Mouse (Mus musculus): ENCODE results near the gene Smim13. TPM values are rescaled to one million over a fixed set of nuclear protein-coding genes. Genes with fewer than 3 reads are reported as not detected.

The Smim13 gene
- total and polyA plus RNA-seq, 3 experiments = 9.0 to 27.6 (median 23.0) TPM

DNA sequence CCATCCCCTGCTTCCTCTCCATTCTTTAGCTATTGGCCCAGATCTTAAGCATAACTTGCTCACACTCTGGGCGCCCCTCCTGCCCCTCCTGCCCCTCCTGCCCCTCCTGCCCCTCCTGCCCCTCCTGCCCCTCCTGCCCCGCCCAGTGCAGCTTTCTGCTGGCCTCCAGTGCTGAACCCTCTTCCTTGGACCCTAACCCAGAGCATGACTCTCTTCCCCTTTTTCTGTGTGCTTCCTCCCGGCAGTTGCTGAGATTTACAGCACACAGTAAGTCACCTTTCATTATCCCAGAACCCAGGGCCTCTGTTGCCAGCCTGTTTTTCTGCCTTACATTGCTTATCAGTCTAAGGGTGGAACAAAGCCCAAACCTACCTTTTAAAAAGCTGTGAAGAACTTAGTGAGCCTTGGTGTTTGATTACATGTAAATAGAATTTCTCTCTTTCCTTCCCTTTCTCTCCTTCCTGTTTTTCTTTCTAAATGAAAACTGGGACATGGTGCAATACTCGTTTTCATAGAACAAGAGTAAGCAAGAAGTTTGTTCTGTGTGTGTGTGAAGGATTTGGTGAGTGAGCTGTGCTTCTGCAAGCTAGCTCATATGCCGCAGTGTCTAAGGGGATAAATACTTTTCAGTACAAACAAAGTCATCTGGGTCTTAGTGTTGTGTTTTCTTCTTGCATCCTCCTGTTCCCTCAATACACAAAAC lies 13.8 kb downstream of the Smim13 start:
- intact Hi-C loops (cut with DNase I) = no loop called here
- Histone ChIP-seq H3K27me3 (ENCODE audit: control insufficient read depth, insufficient read depth, low read length) (no peaks in the 10 kb centered on the region), H3K27ac (no peak overlapping the region), H3K4me1 (ENCODE audit: control insufficient read depth, insufficient read depth, low read length) (no peaks in the 10 kb centered on the region), H3K9ac (ENCODE audit: low read depth, low read length) (no peak overlapping the region), H3K36me3 (ENCODE audit: control insufficient read depth, insufficient read depth, low read length) (no peaks in the 10 kb centered on the region), H3K4me3 (no peak overlapping the region), H3K79me2 (replicated peaks; ENCODE audit: control insufficient read depth, insufficient read depth, low read length) (0 out of 2 replicates have a peak, but pooled peaks cover 1% of the 10 kb centered on the region)
- no peak for DNase-seq
- WGBS = 66% methylated on average over 5 of the region's 5 CpGs
- TF ChIP-seq CTCF (IDR thresholded peaks at IDR 0.05) (no peak), POLR2A (IDR thresholded peaks at IDR 0.05; ENCODE audit: insufficient read depth, low read depth, low read length) (no peak), EP300 (IDR thresholded peaks at IDR 0.05; ENCODE audit: insufficient read depth, low read depth, low read length) (no peak)

DNA sequence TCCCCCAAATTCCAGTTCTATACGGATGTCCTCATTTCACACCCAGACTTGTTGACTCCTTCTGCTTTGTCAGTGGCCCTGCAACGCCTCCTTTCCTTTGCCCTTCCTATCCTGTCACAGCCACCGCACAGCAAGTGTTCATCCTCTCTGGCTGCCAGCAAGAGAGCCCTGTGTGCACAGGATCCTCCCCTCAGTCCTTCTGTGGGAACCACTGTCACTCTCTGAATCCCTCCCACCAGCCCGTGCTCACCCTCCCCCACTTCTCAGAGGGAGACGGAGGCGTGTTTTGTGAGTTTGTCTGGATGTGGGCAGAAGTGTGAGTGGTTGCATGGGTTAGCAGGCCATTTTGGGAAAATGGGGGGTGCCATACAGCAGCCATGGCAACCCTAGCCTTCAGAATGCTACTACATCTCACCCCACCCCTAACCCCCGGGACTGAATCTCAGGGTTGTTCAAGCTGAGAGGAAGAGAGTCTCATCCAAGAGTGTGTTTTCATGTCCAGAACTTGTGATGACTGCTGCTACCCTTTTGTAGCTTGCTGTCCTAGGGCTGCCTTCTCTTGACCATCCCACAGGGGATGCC lies 18.3 kb downstream of the Smim13 start:
- intact Hi-C loops (cut with DNase I) = no loop called here
- H3K79me2 ChIP-seq (replicated peaks; ENCODE audit: control insufficient read depth, insufficient read depth, low read length) = no peaks in the 10 kb centered on the region
- H3K4me3 ChIP-seq = no peak overlapping the region
- no peak overlapping the region for H3K27ac ChIP-seq
- no peaks in the 10 kb centered on the region for H3K36me3 ChIP-seq (ENCODE audit: control insufficient read depth, insufficient read depth, low read length)
- no peak for DNase-seq
- H3K9ac ChIP-seq (ENCODE audit: low read depth, low read length) = no peak overlapping the region
- no peaks in the 10 kb centered on the region for H3K27me3 ChIP-seq (ENCODE audit: control insufficient read depth, insufficient read depth, low read length)
- TF ChIP-seq POLR2A (IDR thresholded peaks at IDR 0.05; ENCODE audit: insufficient read depth, low read depth, low read length) = no peak
- no peak for TF ChIP-seq EP300 (IDR thresholded peaks at IDR 0.05; ENCODE audit: insufficient read depth, low read depth, low read length)
- TF ChIP-seq CTCF (IDR thresholded peaks at IDR 0.05) = no peak
- WGBS = 34% methylated on average over 7 of the region's 7 CpGs
- H3K4me1 ChIP-seq (ENCODE audit: control insufficient read depth, insufficient read depth, low read length) = no peaks in the 10 kb centered on the region

DNA sequence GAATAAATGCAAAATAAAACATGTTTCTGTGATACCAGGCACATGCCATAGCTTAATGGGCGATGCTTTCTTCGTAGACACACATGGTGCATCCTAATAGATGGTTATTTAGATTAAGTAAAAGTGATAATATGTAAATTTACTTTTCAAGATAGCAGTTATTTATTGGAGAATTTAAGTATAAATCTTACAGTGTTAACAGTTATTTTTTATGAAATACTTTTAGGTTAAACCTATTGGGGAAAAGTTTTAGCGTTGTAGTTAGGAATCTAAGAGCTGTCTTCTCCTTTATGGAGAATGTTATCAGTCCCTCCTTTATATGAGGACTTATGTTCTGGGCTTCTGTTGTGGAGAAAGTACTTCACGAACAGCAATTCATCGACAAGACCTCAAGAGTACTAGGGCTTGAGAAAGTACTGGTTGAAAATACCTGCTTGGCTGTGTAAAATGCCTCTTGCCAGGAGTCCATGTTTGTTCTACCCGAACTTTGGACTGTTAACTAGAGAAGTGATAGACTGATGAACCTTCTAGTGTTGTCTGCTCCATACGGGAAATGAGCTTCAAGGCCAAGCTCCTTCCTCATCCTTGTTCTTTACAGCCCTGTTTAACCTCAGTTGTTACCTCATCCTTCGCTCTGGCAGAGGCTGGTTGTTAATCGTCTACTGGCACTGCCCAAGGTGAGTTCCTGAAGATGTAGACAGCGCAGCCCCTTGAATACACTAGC lies 24.4 kb downstream of the Smim13 start, which contains the start of gene Gm17364:
TSS of gene Gm17364 (minus strand) at position 51 of the 724 bp plus-strand sequence.
- no peak within 1 kb of the TSS for H3K9ac ChIP-seq (ENCODE audit: low read depth, low read length)
- H3K27ac ChIP-seq = no peak within 1 kb of the TSS
- DNase-seq = no peak
- no peaks in the 10 kb centered on the region for H3K4me1 ChIP-seq (ENCODE audit: control insufficient read depth, insufficient read depth, low read length)
- H3K4me3 ChIP-seq = no peak within 1 kb of the TSS
- H3K79me2 ChIP-seq (replicated peaks; ENCODE audit: control insufficient read depth, insufficient read depth, low read length) = no peaks in the 10 kb centered on the region
- WGBS = 92% methylated on average over 10 of the region's 10 CpGs
- H3K27me3 ChIP-seq (ENCODE audit: control insufficient read depth, insufficient read depth, low read length) = no peaks in the 10 kb centered on the region
- H3K36me3 ChIP-seq (ENCODE audit: control insufficient read depth, insufficient read depth, low read length) = no peaks in the 10 kb centered on the region
- intact Hi-C loops (cut with DNase I) = no loop called here
- TF ChIP-seq EP300 (IDR thresholded peaks at IDR 0.05; ENCODE audit: insufficient read depth, low read depth, low read length) (no peak), POLR2A (IDR thresholded peaks at IDR 0.05; ENCODE audit: insufficient read depth, low read depth, low read length) (no peak)

DNA sequence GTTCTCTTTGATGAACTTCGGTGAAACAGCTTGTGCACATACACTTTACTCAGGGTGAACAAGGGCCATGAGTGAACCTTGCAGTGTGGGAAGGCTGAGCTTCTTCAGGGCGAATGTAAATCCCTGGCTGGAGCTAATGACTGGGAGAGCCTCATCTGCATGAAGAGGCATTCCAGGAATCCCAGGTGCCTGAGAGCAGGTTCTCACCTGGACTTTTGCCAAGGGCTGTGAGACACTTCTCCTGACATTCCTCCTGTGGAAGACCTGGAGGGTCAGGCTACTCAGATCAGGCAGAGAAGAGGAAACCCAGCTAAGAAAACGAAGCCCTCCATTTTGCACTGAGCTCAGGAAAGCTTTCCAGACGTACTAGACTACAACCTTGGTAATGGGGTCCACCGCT lies 31.1 kb downstream of the Smim13 start:
- Histone ChIP-seq H3K36me3 (ENCODE audit: control insufficient read depth, insufficient read depth, low read length) (no peaks in the 10 kb centered on the region), H3K27ac (no peak overlapping the region), H3K27me3 (ENCODE audit: control insufficient read depth, insufficient read depth, low read length) (no peaks in the 10 kb centered on the region), H3K4me1 (ENCODE audit: control insufficient read depth, insufficient read depth, low read length) (no peaks in the 10 kb centered on the region; the same call in 1 of the 2 replicates), H3K4me3 (no peak overlapping the region), H3K9ac (ENCODE audit: low read depth, low read length) (no peak overlapping the region), H3K79me2 (replicated peaks; ENCODE audit: control insufficient read depth, insufficient read depth, low read length) (no peaks in the 10 kb centered on the region)
- DNase-seq = no peak
- intact Hi-C loops (cut with DNase I) = no loop called here
- TF ChIP-seq EP300 (IDR thresholded peaks at IDR 0.05; ENCODE audit: insufficient read depth, low read depth, low read length) (no peak), POLR2A (IDR thresholded peaks at IDR 0.05; ENCODE audit: insufficient read depth, low read depth, low read length) (no peak), CTCF (IDR thresholded peaks at IDR 0.05) (no peak)
- 78% methylated on average over 5 of the region's 5 CpGs for WGBS

DNA sequence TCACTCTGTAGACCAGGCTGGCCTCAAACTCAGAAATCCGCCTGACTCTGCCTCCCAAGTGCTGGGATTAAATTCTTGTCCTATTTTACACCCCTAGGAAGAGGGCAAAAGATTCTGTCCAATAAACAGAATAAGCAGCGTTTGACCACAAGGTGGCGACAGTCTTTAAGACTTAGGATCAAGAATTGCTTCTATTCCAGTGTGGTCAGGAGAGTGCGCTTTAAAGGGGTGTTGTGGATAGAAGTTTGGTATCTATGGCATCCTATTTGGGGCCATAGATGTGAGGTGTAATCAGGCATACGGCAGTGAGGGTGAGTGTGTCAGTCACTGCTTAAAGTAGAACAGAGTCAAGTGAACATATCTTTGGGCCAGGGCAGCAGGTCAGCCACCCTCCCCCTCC lies 33.6 kb downstream of the Smim13 start:
- Histone ChIP-seq H3K36me3 (ENCODE audit: control insufficient read depth, insufficient read depth, low read length) (no peaks in the 10 kb centered on the region), H3K4me3 (no peak overlapping the region), H3K27ac (no peak overlapping the region), H3K27me3 (ENCODE audit: control insufficient read depth, insufficient read depth, low read length) (no peaks in the 10 kb centered on the region), H3K4me1 (ENCODE audit: control insufficient read depth, insufficient read depth, low read length) (no peaks in the 10 kb centered on the region; the same call in 1 of the 2 replicates), H3K9ac (ENCODE audit: low read depth, low read length) (no peak overlapping the region), H3K79me2 (replicated peaks; ENCODE audit: control insufficient read depth, insufficient read depth, low read length) (no peaks in the 10 kb centered on the region)
- DNase-seq = peak; percentile 50 to 63
- intact Hi-C loops (cut with DNase I) = loop anchor here (1.0 to 2.0 kb wide), 3 partner anchors 19 to 352 kb away; no protein-coding TSS in a partner anchor
- 12% methylated on average over 5 of the region's 5 CpGs for WGBS
- TF ChIP-seq CTCF (IDR thresholded peaks at IDR 0.05) (peak; percentile 84), POLR2A (IDR thresholded peaks at IDR 0.05; ENCODE audit: insufficient read depth, low read depth, low read length) (no peak)

DNA sequence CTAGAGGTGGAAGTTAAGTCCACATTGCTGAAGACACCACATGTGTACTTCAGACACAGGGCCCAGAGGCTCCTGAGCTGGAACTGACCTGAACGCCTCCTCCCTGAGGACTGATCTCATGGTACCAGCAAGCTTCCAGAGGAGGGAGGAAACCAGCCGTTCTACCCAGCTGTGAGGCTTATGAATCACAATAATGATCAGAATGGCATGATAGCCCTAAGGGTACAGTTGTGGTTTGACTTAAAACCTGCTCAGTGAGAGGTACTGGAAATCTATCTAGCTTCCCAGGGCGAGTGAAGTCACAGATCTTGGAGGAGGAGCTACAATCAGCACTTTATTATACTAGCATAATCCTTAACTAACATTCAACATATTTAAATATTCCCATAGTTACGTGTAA lies 35.8 kb downstream of the Smim13 start:
- WGBS = 84% methylated on average over 4 of the region's 4 CpGs
- intact Hi-C loops (cut with DNase I) = no loop called here
- H3K79me2 ChIP-seq (replicated peaks; ENCODE audit: control insufficient read depth, insufficient read depth, low read length) = no peaks in the 10 kb centered on the region
- no peak overlapping the region for H3K4me3 ChIP-seq
- no peak overlapping the region for H3K27ac ChIP-seq
- no peak overlapping the region for H3K9ac ChIP-seq (ENCODE audit: low read depth, low read length)
- H3K27me3 ChIP-seq (ENCODE audit: control insufficient read depth, insufficient read depth, low read length) = no peaks in the 10 kb centered on the region
- no peaks in the 10 kb centered on the region for H3K36me3 ChIP-seq (ENCODE audit: control insufficient read depth, insufficient read depth, low read length)
- TF ChIP-seq CTCF (IDR thresholded peaks at IDR 0.05) (no peak), EP300 (IDR thresholded peaks at IDR 0.05; ENCODE audit: insufficient read depth, low read depth, low read length) (no peak), POLR2A (IDR thresholded peaks at IDR 0.05; ENCODE audit: insufficient read depth, low read depth, low read length) (no peak)
- H3K4me1 ChIP-seq (ENCODE audit: control insufficient read depth, insufficient read depth, low read length) = no peaks in the 10 kb centered on the region; the same call in 1 of the 2 replicates
- DNase-seq = no peak

All from heart, adult 2 months (tissue).